Mouse (Mus musculus) B cell, adult 2 months (primary cell): ENCODE results near the gene Adam11.

Experiments used
- DNase-seq, 2 experiments: peaks; one replicate each; pipeline ENCODE4 v3.0.0; 2022

Gene Adam11

DNA sequence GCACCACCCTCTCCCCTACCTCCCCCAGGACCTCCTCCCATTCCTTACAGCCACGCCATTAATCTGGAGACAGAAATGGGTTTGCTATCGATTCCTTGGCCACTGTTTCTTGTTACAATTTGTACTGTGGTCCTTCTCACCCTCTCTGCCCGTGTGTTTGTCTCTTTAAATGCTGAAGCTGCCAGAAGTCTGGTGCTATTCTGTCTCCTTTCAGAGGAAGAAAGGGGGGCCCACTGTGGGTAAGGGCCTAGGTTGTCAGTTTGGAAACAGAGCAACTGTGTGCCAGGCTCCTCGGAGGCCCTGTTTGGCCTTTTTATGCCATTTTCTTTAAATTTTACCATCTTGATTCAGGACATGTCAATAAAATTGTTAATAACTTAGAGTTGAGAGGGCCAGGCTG, 6.8 kb upstream of the Adam11 start:
- no peak for DNase-seq

DNA sequence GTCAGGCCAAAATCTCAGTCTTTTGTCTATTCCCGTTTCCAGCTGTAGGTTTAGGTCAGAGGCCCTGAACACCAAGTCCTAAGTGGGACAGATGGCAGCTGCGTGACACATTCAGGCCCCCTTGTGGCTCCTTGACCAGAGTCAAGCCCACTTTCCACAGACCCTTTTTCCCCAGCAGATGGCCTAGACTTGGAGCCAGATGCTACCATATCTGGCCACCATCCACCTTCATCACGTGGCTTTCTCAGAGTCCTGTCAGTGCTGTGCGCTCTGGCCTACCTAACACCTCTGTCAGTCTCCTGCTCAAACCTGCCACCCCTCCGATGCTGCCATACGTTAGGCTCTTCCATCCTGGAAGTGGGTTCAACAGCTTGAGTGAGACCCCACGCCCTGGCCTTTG, 5.8 kb upstream of the Adam11 start:
- DNase-seq, result no peak

DNA sequence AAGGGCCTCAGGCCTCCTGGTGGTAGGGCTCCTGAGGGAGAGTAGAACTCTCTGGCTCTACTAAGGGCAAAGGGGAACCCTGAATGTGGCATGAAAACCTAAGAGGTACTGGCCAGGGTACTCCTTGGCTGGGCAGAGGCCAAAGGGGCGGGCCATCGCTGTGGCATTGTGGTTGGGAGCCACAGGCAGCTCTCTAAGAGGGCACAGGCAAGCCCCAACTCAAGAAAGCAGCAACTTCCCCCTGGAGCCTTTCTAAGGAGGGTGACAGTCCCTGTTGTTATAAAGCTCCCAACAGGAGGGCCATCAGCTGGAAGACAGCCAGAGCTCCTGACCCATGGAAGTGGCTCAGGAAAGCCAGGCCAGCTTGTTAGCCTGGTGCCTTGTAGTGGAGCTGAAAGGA, 2.3 kb upstream of the Adam11 start:
- DNase-seq, result no peak

DNA sequence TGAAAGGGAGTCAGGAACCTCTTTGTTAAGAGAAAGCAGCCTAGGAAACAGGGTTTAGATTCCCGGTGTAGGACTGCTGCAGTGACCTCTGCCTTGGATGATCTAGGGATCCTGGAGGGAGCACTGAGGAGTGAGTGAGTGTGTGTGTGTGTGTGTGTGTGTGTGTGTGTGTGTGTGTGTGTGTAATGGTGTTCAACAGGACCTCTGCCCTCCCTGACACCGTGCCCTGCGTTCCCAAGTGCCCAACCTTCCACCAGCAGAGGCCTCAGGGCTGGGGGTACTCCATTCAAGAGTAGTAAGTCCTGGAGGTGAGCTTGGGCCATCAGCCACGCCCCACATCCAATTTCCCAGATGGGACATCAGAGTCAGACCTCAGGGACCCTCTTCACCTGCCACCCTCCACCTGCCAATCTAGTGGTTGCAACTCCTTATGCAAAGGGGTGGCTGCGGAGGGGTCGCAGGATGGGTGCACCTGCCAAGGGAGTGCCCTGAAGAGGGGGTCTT, 382 bp upstream of the Adam11 start:
- no peak for DNase-seq

DNA sequence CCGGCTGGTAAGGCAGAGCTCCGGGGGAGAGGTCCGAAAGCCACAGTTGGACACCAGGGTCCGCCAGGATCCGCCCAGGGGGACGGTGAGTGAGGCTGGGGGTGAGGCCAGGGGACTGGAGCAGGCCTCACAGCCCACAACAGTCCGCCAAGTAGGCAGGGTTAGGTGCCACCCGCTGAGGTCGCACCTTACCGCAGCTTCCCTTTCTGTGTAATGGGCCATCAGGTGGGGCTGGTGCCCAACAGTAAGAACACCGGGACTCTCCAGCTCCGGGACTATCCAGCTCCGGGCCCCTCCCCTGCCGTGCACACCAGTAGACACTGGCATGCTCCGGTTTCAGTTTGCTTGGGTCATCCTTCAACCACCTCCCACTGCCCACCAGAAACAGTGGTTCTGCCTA, 1.0 kb downstream of the Adam11 start:
- DNase-seq, result no peak

DNA sequence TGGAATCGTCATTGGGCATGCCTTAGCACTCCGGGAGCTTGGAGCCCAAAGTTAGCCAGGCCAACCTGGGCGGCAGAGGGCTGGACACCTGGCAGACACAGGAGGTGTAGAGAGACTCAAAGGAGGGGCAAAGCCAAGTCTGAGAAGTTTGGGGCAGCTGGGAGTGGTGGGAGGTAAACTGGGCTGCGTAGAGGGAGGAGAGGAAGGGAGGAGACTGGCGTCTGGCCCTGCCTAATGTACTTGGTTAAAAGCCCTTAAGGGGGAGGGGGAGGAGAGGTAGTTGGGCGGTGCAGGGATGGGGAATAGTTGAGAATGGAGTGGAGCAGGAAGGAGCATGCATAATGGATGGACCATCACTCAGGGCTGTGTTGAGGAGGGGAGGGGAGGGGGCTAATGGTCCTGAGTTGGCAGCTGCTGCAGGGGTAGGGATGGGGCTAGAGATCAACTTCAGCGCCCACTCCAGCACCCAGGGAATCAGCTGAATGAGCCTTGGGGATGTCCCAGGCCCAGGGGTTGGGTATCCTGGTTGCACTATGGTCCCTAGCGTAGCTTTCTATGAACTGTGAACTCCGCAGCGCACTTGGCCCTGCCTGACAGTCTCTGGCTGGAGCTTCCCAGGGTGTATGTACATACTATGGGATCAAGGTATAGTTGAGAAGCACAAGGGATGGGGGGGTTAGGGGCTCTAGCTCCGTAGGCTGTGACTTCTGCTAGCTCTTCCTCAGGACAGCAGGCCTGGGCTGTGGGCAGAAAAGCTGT, 1.9 kb downstream of the Adam11 start:
- DNase-seq, result no peak

DNA sequence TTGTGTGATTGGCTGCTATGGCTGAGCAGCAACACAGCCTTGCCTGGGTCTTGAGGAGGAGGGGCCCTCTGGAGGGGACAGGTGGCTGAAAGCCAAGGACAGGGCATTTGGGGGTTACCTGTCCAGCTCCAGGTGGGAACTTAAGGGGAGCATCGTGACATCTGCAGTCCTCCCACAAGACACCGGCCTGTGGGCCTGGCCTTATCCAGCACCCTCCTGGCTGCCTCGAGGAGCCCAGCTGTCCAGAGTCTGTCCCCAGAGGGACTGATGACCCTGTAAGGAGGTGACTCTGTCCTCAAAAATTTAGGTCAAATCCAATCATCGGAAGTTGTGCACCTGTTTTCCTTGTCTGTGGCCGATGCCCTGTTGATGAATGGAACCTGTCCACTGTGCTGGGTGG, 4.2 kb downstream of the Adam11 start:
- no peak for DNase-seq

DNA sequence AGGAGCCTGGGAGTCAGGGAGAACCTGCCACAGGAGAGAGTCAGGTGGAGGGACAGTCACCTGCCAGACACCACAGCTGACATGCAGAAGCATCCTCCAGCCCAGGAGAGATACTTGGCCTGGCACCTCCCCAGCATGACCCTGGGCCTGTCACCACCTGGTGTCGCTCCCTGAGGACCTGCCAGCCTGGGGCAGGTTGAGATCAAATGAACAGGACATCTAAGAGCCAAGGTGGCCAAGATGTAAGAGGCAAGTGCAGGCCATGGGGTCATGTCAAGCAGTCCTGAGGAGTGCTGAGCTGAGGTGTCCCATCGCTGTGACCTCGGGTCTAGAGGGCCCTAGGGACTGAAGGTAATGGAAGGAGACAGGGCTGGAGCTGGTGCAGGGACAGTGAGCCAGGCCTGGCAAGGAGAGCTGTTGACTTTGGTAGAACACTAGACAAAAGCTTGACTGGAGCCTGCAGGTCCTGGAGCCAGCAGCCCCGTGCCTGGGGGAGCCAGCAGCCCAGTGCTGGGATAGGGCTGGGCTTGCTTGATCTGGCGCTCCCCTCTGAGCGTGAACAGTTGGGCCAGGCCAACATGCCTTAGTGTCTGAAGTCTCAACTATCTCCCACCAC, 5.9 kb downstream of the Adam11 start:
- no peak for DNase-seq

DNA sequence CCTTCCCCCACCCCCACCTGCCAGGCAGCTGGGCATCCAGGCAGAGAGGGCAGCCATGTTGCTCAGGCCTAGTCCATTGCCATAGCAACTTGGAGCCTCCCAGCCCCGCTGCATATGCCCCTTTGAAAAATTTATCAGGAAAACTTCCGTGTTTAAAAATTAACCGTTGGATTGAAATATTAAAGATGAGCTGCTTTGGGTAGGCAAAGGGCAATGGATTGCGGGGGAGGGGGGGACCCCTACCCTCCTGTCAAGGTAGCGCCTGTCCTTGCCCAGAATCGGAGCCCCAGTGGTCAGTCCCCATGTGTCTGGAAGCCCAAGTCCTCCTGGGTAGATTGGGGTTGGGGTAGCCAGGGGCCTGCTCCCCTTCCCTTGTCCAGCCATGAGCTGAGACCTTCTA, 7.9 kb downstream of the Adam11 start:
- no peak for DNase-seq

DNA sequence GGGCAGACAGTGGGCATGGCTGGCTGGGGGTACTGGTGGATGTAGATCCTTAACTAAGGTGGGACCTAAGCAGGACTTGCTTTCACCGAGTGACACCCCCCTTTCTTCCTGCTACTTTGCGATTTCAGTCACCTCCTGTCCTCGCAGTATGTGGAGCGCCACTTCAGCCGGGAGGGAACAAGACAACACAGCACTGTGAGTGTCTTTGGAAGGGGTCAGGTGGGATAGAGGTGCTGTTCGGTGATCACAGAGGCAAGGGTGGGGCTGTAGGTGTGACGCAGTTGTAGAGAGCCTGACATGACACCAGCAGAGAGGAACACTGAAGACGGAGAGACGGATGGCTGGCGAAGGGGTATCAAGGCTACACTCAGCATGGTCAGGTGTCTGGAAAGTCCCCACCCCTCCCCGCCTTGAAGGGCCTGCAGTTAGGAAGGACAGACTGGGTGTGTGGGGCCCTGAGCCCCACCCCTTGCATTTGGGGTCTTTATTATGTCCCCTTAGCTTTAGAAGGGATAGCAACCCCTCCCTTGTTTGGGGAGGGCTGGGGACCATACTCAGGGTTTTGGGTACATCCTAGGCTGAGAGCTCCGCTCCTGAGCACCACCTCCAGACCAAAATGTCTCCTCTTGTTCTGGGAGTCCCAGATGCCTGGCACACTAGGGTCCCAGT, 8.9 kb downstream of the Adam11 start:
- DNase-seq, result no peak

DNA sequence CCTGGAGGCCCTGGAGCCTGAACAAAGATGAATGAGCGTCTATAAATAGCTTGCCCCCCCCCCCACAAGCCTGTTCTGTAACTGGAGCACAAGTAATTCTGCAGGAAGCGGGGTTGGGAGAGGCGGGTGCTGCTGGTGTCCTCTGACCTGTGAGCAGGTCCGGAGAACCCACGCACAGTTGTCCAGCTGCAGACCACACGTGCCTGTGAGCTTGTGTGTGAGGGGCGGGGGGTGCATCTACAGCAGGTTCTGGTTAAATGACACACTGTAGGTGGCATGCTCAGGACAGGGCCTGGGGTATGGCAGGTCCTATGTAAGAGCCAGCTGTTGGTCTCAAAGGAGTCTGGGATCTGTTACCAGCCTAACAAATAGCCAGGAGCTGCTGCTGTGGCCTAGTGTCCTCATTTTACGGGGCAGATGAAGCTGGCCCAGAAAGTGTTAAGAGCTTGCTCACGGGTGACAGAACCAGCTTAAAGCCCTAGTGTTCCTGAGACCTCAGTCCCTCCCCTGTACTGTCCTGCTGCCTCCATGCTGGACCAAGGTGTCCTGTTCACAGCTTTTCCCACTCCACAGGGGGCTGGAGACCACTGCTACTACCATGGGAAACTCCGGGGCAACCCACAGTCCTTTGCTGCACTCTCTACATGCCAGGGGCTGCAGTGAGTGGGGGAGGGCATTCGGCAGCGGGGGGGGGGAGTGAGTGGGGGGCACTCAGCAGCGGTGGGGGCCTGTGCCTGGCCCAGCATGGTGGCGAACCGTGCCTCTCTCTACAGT, 9.6 kb downstream of the Adam11 start:
- DNase-seq, result no peak

DNA sequence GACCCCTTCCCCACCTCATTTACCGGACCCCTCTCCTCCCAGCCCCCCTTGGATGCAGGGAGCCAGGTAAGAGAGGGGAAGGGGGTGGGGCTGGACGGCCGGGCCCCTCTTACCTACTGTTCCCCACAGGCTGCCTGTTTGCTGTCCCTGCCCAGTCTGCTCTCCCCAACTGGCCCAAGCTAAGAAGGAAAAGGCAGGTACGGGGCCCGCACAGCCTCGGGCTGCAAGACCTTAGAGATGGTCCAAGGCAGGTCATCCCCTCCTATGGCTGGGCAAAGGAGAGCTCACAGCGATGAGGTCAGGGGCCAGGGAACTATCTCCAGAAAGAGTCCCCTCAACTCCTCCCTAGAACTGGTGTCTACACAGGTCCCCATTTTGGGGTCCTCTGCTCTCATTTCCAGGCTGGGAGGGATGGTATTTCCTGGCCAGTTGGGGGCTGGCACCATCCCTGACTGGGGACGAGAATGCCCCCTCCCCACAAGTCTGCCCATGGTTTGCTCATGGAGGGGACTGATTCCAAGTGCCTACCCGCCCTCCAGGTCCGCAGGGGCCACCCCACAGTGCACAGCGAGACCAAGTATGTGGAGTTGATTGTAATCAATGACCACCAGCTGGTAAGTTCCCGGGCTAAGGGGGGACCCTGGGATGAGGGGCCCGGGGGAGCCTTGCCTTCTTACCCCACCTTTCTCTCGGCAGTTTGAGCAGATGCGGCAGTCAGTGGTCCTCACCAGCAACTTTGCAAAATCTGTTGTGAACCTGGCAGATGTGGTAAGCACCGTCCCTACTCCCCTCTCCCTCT, 10.9 kb downstream of the Adam11 start:
- DNase-seq, result no peak

DNA sequence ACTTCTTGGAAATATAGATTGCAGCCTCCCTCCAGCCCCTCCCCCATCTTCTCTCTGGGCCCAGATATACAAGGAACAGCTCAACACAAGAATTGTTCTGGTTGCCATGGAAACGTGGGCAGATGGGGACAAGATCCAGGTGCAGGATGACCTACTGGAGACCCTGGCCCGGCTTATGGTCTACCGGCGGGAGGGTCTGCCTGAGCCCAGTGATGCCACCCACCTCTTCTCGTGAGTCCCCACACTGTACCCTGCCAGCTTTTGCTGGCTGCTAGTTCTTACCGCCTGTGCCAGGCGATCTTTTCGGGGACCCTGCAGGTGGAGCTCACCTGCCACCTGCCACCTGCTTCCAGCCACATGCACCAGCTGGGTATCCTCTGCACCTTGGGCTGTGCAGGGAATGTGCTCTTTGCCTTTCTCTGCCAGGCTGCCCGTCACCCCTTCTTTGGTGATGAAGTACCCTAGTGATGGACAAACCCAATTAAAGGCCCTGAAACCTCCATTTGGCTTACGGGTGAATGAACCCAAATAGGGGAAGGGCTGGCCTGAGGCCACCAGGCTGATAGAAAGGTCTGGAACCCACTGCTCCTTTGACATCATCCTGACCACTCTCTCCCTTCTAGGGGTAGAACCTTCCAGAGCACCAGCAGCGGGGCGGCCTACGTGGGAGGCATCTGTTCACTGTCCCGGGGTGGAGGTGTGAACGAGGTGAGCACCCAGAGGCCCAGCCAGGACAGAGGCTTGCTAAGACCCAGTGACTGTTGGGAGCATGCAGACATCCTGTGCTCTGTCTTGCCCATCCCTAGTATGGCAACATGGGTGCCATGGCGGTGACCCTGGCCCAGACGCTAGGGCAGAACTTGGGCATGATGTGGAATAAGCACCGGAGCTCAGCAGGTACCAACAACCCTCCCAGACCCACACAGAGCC, 11.8 kb downstream of the Adam11 start:
- no peak for DNase-seq

DNA sequence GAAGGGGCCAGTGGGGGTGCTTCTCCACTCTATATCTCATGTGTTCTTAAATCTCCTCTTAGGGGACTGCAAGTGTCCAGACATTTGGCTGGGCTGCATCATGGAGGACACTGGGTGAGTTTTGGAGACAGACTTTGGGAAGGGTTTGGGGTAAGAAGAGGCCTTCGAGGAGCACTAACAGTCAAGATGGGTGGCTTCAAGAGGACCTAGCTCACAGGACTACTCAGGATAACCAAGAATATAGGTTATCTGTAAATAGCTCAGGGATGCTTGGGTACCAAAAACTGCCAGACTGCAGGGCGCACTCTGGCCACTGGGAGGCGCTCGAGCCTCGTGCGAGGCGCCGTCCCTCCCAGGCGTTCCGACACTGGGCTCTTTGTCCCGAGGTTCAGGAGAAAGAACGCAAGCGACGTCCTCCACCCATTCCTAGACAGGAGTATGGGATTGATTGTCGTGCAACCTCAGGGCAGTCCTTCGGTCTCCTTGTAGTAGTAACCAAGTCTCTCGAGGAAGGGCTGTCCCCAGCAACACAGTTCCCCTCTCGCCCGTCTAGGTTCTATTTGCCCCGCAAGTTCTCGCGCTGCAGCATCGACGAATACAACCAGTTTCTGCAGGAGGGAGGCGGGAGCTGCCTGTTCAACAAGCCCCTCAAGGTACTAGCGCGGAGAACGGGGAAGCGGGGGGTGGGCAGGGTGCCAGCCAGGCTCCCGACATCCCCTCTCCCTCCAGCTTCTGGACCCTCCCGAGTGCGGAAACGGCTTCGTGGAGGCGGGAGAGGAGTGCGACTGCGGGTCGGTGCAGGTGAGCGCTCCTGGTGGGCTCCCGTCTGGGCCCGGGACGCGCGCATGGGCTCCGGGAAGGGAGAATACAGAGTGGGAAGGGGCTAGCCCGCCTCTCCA, 12.7 kb downstream of the Adam11 start:
- peak; percentile 76 to 79 for DNase-seq

DNA sequence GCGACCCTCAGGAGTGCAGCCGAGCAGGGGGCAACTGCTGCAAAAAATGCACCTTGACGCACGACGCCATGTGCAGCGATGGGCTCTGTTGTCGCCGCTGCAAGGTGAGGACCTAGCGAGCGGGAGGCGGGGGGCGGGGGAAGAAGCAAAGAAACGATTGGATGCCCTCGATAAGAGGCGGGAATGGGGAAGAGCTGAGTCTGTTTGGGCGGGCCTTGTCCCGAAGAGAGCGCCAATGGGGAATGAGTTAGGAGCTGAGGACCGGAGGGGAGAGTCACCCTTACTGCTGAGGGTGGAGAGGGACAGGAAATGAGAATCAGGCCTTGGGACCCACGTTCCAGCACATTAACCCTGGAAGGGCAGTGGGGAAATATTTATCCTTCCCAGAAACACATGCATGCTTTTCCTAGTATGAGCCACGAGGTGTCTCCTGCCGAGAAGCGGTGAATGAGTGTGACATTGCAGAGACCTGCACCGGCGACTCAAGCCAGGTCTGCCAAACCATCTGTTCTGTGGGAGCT, 13.4 kb downstream of the Adam11 start:
- DNase-seq, result no peak

DNA sequence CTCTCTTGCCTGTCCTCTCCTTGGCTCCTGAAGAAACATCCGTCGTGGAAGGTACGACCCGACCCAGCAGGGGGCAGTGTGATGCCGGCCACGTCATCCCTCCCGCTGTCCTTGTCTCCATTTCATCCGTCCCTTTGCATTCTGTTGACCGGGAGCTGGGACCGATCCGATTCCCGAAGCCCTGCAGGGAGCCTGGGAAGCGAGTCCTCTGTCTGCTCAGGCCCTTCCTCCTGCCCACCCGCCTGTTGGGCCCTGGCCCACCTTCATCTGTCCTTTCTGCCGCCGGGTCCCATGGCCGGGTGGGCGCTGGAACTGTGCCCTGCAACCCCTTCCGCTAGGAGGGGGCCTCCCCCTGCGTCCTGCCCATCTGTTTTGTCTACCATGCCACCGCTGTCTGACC, 16.4 kb downstream of the Adam11 start:
- DNase-seq, result no peak

DNA sequence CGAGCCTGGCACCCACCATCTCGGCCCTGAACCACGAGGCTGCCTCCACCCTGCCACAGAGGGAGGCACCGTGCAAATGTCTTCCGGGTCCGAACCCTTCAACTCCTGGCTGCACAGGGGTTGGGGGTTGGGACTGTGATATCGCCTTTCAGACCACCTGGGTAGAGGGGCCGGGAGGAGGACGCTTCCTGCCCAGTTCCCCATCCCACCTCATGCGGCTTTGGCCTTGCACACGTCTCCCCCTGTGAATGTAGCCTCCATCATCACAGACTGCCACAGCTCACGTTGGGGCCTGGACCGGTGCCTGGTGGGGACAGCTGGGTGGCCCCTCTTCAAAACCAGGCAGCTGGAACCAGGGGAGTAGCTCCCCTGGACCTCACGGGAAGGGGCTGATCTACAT, 16.9 kb downstream of the Adam11 start:
- DNase-seq, result no peak

DNA sequence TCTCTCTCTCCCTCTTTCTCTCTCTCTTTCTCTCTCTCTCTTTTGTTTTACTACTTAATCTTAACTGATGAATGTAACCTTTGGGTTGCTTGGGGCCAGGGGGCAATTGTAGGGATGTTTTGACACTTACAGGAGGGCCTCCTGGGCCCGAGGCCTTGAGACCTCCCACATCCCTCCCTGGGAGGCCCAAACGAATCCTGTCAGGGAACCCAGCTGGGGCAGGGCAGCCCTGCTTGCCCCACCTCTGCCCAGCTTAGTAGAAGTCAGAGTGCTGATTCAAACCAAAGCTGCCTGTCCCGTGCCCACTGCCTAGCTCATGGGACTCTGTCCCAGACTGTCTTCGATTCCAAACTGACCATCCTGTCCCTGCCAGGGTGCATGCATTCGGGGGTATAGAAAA, 17.4 kb downstream of the Adam11 start:
- no peak for DNase-seq

DNA sequence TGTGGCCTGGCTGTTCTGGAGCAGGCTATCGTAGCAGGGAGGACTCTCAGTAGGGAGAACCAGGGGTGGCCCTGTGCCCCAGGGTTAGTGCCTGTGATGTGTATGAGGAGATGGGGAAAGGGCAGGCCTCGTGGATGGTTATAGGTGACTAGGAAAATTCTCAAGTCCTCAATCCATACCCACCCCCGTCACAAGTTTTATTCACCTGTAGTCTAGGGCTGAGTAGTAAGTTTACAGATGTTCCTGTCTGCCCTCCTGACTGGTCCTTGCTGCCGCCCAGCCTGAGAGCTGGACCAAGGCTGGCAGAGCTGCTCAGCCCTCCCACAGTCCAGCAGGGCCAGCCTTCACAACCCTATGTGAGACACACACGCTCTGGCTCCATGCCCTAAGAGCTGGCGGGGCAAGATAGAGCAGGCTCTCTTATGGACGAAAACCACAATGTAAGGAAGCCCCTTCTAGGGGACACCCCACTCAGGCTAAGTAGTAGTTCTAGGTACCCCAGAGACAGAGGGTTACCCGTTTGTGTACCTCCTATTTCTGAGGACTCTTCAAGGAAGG, 17.9 kb downstream of the Adam11 start:
- DNase-seq, result no peak

DNA sequence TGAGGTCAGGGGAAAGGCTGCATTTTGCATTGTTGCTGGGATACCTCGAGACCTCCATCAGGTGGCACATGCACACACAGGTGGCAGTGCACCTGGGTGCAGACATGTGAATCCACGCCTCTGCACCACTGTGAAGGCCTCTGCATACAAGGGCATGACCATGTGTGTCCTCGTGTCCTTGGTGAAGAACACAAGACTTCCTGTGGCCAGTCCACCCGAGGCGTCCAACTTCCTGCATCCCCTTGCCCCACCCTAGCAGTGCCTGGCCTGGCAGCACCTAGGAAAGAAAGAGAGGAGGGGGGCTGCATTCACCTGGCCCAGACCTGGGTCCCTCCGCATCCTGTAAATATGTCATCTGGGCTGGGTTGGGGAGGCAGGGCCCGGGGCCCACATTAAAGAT, 18.6 kb downstream of the Adam11 start:
- no peak for DNase-seq
